Mouse (Mus musculus) intestine, postnatal 0 days (tissue): Measurements from ENCODE around the gene Duxbl2. TPM values are rescaled to one million over a fixed set of nuclear protein-coding genes. Genes with fewer than 3 reads are reported as not detected.
A peak's percentile ranks its signal among the peaks of the same experiment; 100 is the strongest.
"Not testable (repeated sequence)": the region's sequence is repeated elsewhere in the genome, so short reads cannot be mapped to it uniquely, and the experiment has no call there.

Source experiments
- ATAC-seq: fragments of 200-750 bp; cut with Nextera tagmentation; 2 replicates; pipeline ENCODE4 v1.8.0; 2017; ENCODE audit warnings: mild to moderate bottlenecking, moderate TSS enrichment, moderate library complexity
- H3K27ac ChIP-seq: fragments of 300-500 bp; sonication (generic); 2 replicates; pipeline ENCODE4 v1.5.1; 2014; ENCODE audit warnings: mild to moderate bottlenecking, low read depth, low read length, moderate library complexity
- H3K27me3 ChIP-seq: fragments of 300-500 bp; sonication (generic); replicated peaks from 2 replicates; pipeline ENCODE4 v1.6.1; 2014; ENCODE audit warnings: low read length, mixed read lengths; ENCODE audit not compliant: control insufficient read depth, insufficient read depth
- H3K36me3 ChIP-seq: fragments of 300-500 bp; sonication (generic); 2 replicates; pipeline ENCODE4 v1.6.1; 2014; ENCODE audit warnings: mild to moderate bottlenecking, moderate library complexity; ENCODE audit not compliant: control insufficient read depth, insufficient read depth
- H3K4me1 ChIP-seq: fragments of 300-500 bp; sonication (generic); replicated peaks from 2 replicates; pipeline ENCODE4 v1.6.1; 2014; ENCODE audit warnings: antibody characterized with exemption, low read length, mixed read lengths; ENCODE audit not compliant: control insufficient read depth, insufficient read depth
- H3K4me2 ChIP-seq: fragments of 300-500 bp; sonication (generic); replicated peaks from 2 replicates; pipeline ENCODE4 v1.6.1; 2014; ENCODE audit warnings: low read depth, mild to moderate bottlenecking, moderate library complexity
- H3K4me3 ChIP-seq: fragments of 300-500 bp; sonication (generic); 2 replicates; pipeline ENCODE4 v1.5.1; 2014; ENCODE audit warnings: low read depth, low read length
- H3K9ac ChIP-seq: fragments of 300-500 bp; sonication (generic); 2 replicates; pipeline ENCODE4 v1.6.1; 2014; ENCODE audit warnings: mild to moderate bottlenecking, low read depth, low read length
- H3K9me3 ChIP-seq: fragments of 300-500 bp; sonication (generic); 2 replicates; pipeline ENCODE4 v1.6.1; 2016; ENCODE audit warnings: mixed run types; ENCODE audit not compliant: control insufficient read depth
- WGBS: fragments of 180-500 bp; shearing (Covaris S2); extraction: QIAGEN DNeasy Blood & Tissue Kit; methylation state at CpG from one replicate; pipeline ENCODE4 v1.1.7; 2014; 5-methylcytosine and 5-hydroxymethylcytosine counted together
- polyA plus RNA-seq: library from polyadenylated mRNA; unstranded; fragments of >200 nt; fragmentation: Nextera tagmentation; extraction: Ambion mirVana; gene quantifications from 2 replicates; pipeline ENCODE4 v1.2.1, GENCODE M21; 2015

Duxbl2 gene
- polyA plus RNA-seq, 1 experiment from 2014 or later, result not detected

DNA sequence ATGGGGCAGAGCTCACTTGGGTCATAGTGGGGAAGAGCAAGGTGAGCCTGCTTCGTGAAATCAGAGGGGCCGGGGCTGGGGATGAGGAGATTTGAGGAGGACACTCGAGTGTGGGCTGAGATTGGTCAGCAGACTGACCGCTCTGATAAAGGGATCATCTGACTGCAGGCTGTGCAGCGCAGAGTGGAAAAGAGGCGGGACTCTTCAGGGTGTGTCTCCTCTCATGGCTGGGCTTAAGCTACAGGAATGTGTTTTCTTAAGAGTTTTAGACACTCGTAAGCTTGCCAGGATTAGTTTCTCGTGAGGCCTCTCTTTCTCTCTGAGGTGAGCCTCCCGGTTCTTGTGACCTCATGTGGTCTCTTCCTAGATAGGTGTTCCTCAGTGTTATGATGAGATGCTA, 43.0 kb downstream of the Duxbl2 start:
- H3K36me3 ChIP-seq, H3K4me2 ChIP-seq, H3K27me3 ChIP-seq, H3K4me3 ChIP-seq, H3K4me1 ChIP-seq, H3K9ac ChIP-seq, H3K27ac ChIP-seq, ATAC-seq, H3K9me3 ChIP-seq: not testable (repeated sequence)
- WGBS, result no CpG with 5 or more reads among the region's 9 CpGs

DNA sequence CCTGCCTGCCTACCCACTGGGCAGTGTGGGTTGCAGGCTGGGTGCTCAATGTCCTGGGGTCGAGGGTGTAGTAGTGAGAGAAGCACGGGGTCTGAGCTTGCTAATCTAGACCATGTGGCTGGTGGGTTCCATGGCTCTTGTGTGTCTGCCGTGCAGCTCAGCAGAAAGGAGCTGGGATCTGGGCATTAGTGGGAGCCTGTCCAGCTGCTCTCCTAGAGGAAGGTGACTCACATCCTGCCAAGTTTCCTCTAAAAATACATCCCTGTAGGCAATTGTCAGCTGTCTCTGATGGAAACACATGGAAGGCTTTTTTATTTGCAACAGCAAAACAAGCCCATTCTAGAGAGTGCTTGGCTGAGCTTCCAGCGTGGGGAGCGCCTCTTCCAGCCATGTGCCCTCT, 44.3 kb downstream of the Duxbl2 start:
- H3K4me1 ChIP-seq, ATAC-seq, H3K4me2 ChIP-seq, H3K9me3 ChIP-seq, H3K4me3 ChIP-seq, H3K27me3 ChIP-seq, H3K36me3 ChIP-seq, H3K9ac ChIP-seq, H3K27ac ChIP-seq: not testable (repeated sequence)
- WGBS, result no CpG with 5 or more reads among the region's 5 CpGs

DNA sequence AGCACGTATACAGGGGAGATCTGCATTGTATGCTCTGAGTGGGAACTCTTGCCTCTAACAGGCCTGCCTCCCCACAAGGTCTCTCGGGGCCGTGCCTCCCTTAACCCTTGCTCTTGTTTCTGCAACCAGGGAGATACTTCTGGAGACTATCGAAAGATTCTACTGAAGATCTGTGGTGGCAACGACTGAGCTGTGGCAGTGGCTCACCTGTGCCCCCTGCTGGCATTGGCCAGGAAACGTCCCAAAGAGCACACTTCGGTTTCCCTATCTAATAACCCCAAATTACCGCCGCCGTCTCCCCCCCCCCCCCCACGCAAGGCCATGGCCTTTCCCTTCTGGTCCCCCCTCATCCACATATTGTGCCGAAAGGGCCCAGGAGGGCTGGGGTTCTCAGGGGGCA, 47.1 kb downstream of the Duxbl2 start:
- H3K27ac ChIP-seq, H3K4me3 ChIP-seq, H3K36me3 ChIP-seq, H3K27me3 ChIP-seq, H3K9me3 ChIP-seq, H3K9ac ChIP-seq, ATAC-seq, H3K4me1 ChIP-seq, H3K4me2 ChIP-seq: not testable (repeated sequence)
- WGBS, result no CpG with 5 or more reads among the region's 12 CpGs

DNA sequence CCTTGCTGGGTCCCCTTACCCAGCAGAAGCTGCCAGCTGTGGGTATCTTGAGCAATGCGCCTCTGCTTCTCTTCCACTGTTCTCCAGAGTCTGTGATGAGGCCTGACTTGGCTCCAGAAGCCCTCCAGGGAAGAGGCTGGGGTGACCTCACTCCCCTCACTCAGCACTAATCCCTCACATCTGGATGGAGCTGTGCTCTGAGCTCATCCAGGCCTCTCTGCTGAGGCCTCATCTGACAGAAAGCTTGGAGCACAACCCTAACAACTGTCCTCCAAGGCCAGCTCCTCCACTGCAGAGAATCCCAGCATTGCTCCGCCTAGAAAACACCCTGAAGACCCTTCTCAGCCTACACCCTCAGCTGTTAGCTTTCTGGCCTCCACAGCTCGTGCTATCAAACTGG, 55.8 kb downstream of the Duxbl2 start:
- no CpG with 5 or more reads among the region's 3 CpGs for WGBS
- not testable (repeated sequence) for H3K27ac ChIP-seq, H3K9me3 ChIP-seq, H3K4me2 ChIP-seq, H3K9ac ChIP-seq, H3K36me3 ChIP-seq, H3K4me1 ChIP-seq, H3K4me3 ChIP-seq, H3K27me3 ChIP-seq
- ATAC-seq, result peak; percentile 25; the same call in 1 of the 2 replicates

DNA sequence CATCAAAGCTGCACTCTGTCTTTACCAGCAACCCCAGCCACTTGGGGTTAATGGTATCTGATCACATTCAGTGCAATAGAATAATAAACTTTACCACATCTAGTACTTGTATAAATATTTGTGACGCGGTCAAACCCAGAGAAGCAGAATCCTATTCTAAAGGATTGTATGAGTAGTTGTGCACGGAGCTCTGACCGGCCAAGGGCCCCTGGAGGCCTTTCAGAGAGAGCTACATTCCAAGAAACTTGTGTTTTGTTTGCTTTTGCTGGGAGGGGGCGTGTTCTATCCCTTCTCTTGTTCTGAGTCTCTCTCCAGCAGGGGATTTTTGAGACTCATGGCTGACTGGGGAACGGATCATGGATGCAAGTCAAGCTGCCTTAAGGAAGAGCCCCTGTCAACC, 56.9 kb downstream of the Duxbl2 start:
- H3K4me3 ChIP-seq, H3K27ac ChIP-seq, H3K27me3 ChIP-seq, H3K4me1 ChIP-seq, H3K4me2 ChIP-seq, H3K36me3 ChIP-seq, ATAC-seq, H3K9me3 ChIP-seq, H3K9ac ChIP-seq: not testable (repeated sequence)
- WGBS, result no CpG with 5 or more reads among the region's 6 CpGs

Other genes with a start within 250 kb of the Duxbl2 start
- gene Plac9a, start 215.2 kb upstream of the Duxbl2 start, polyA plus RNA-seq, result 0.46 and 1.3 TPM in 2 replicates
- 4.7 and 5.0 TPM in 2 replicates for gene Tmem254a, start 190.7 kb upstream of the Duxbl2 start, polyA plus RNA-seq
- 0.24 TPM in 1 of 2 replicates, not detected in the other for gene Cphx1, start 180.0 kb upstream of the Duxbl2 start, polyA plus RNA-seq
- gene Duxbl1, start 139.8 kb upstream of the Duxbl2 start, polyA plus RNA-seq, result 0.10 and 0.64 TPM in 2 replicates
- gene Gm9780, start 75.6 kb upstream of the Duxbl2 start, polyA plus RNA-seq, result 25.3 and 26.1 TPM in 2 replicates
- gene Tmem254c, start 51.0 kb upstream of the Duxbl2 start, polyA plus RNA-seq, result 57.1 and 57.3 TPM in 2 replicates
- gene Cphx2, start 36.8 kb upstream of the Duxbl2 start, polyA plus RNA-seq, result not detected in 2 replicates
- 0.14 TPM in 1 of 2 replicates, not detected in the other for gene Cphx3, start 36.1 kb upstream of the Duxbl2 start, polyA plus RNA-seq
- 27.3 and 35.4 TPM in 2 replicates for gene Plac9b, start 64.1 kb downstream of the Duxbl2 start, polyA plus RNA-seq
- gene Tmem254b, start 88.7 kb downstream of the Duxbl2 start, polyA plus RNA-seq, result 55.1 and 56.8 TPM in 2 replicates
- gene Duxbl3, start 139.6 kb downstream of the Duxbl2 start, polyA plus RNA-seq, result 0.24 and 0.87 TPM in 2 replicates